Mouse (Mus musculus) midbrain, embryonic 16.5 days (tissue): ENCODE measurements around the gene Efemp2. TPM values are rescaled to one million over a fixed set of nuclear protein-coding genes. Genes with fewer than 3 reads are reported as not detected.
"Not testable (repeated sequence)": the region's sequence is repeated elsewhere in the genome, so short reads cannot be mapped to it uniquely, and the experiment has no call there.

Source experiments
- ATAC-seq: fragments of 200-750 bp; cut with Nextera tagmentation; 2 replicates; pipeline ENCODE4 v1.8.0; 2017; ENCODE audit warnings: moderate TSS enrichment
- H3K27ac ChIP-seq: fragments of 300-500 bp; sonication (generic); 2 replicates; pipeline ENCODE4 v1.5.1; 2014; ENCODE audit warnings: mild to moderate bottlenecking, low read length, mixed read lengths
- H3K27me3 ChIP-seq: fragments of 300-500 bp; sonication (generic); 2 replicates; pipeline ENCODE4 v1.6.1; 2014; ENCODE audit warnings: low read depth, low read length, mixed read lengths; ENCODE audit not compliant: control insufficient read depth, insufficient read depth
- H3K36me3 ChIP-seq: fragments of 300-500 bp; sonication (generic); 2 replicates; pipeline ENCODE4 v1.6.1; 2014; ENCODE audit warnings: mild to moderate bottlenecking, low read length, moderate library complexity, mixed read lengths; ENCODE audit not compliant: control insufficient read depth, insufficient read depth
- H3K4me1 ChIP-seq: fragments of 300-500 bp; sonication (generic); 2 replicates; pipeline ENCODE4 v1.6.1; 2014; ENCODE audit warnings: mild to moderate bottlenecking, low read length, mixed read lengths; ENCODE audit not compliant: control insufficient read depth, insufficient read depth
- H3K4me2 ChIP-seq: fragments of 300-500 bp; sonication (generic); 2 replicates; pipeline ENCODE4 v1.6.1; 2014; ENCODE audit warnings: mild to moderate bottlenecking, low read length, mixed read lengths
- H3K4me3 ChIP-seq: fragments of 300-500 bp; sonication (generic); 2 replicates; pipeline ENCODE4 v1.5.1; 2014; ENCODE audit warnings: low read depth, mild to moderate bottlenecking, low read length, moderate library complexity, mixed read lengths
- H3K9ac ChIP-seq: fragments of 300-500 bp; sonication (generic); 2 replicates; pipeline ENCODE4 v1.6.1; 2014; ENCODE audit warnings: low read depth, low read length, mixed read lengths
- H3K9me3 ChIP-seq: fragments of 300-500 bp; sonication (generic); replicated peaks from 2 replicates; pipeline ENCODE4 v1.6.1; 2014; ENCODE audit warnings: mild to moderate bottlenecking, low read length, mixed read lengths; ENCODE audit not compliant: control insufficient read depth, poor library complexity, severe bottlenecking
- WGBS: fragments of 180-500 bp; shearing (Covaris S2); extraction: QIAGEN DNeasy Blood & Tissue Kit; methylation state at CpG from one replicate; pipeline ENCODE4 v1.1.7; 2014; 5-methylcytosine and 5-hydroxymethylcytosine counted together
- polyA plus RNA-seq: library from polyadenylated mRNA; unstranded; fragments of >200 nt; fragmentation: Nextera tagmentation; extraction: Ambion mirVana; gene quantifications from 2 replicates; pipeline ENCODE4 v1.2.1, GENCODE M21; 2015

The Efemp2 gene
- polyA plus RNA-seq, 1 experiment from 2014 or later: 34.1 TPM

GRCm38 (mm10) chr19:5489721-5490120 lies 16.0 kb downstream of the Efemp2 start:
- ATAC-seq, H3K9ac ChIP-seq, H3K27me3 ChIP-seq, H3K9me3 ChIP-seq: not testable (repeated sequence)
- WGBS: 53% methylated on average over 10 of the region's 10 CpGs
- peaks cover 13% of the 10 kb centered on the region for H3K36me3 ChIP-seq
- peak overlapping the region; percentile 99 for H3K27ac ChIP-seq
- peak overlapping the region; percentile 94 for H3K4me3 ChIP-seq
- H3K4me2 ChIP-seq: peak overlapping the region; percentile 36
- H3K4me1 ChIP-seq: peaks cover 38% of the 10 kb centered on the region

GRCm38 (mm10) chr19:5490313-5490897 lies 16.7 kb downstream of the Efemp2 start, which contains the start of gene Cfl1:
Cfl1 (plus strand) TSS chr19:5490455.
- H3K4me3 ChIP-seq: peak within 1 kb of the TSS; percentile 94
- H3K4me2 ChIP-seq: peak within 1 kb of the TSS; percentile 84
- peaks cover 17% of the 10 kb centered on the region for H3K36me3 ChIP-seq
- no peaks in the 10 kb centered on the region for H3K27me3 ChIP-seq
- H3K27ac ChIP-seq: peak within 1 kb of the TSS; percentile 99
- peaks cover 38% of the 10 kb centered on the region for H3K4me1 ChIP-seq
- peak within 1 kb of the TSS; percentile 88 for H3K9ac ChIP-seq
- no peaks in the 10 kb centered on the region for H3K9me3 ChIP-seq
- ATAC-seq: peak; percentile 66
- WGBS: 1% methylated on average over 60 of the region's 62 CpGs

- H3K27me3 ChIP-seq: no peaks in the 10 kb centered on the region
- peaks cover 38% of the 10 kb centered on the region for H3K4me1 ChIP-seq
- peak overlapping the region; percentile 99 for H3K27ac ChIP-seq
- peaks cover 24% of the 10 kb centered on the region for H3K36me3 ChIP-seq
- ATAC-seq: peak; percentile 30
- H3K9ac ChIP-seq: peak overlapping the region; percentile 88
- peak overlapping the region; percentile 62 for H3K4me2 ChIP-seq
- H3K4me3 ChIP-seq: peak overlapping the region; percentile 94
- no peaks in the 10 kb centered on the region for H3K9me3 ChIP-seq
- WGBS: under 1% methylated on average over 57 of the region's 59 CpGs
Observed at GRCm38 (mm10) chr19:5490898-5491708, 17.3 kb downstream of the Efemp2 start.

GRCm38 (mm10) chr19:5492641-5493040 lies 18.9 kb downstream of the Efemp2 start:
- WGBS: 89% methylated on average over 4 of the region's 4 CpGs
- Histone ChIP-seq H3K4me1 (peaks cover 25% of the 10 kb centered on the region), H3K9ac (no peak overlapping the region), H3K27ac (no peak overlapping the region), H3K9me3 (no peaks in the 10 kb centered on the region), H3K4me2 (no peak overlapping the region), H3K4me3 (no peak overlapping the region), H3K36me3 (peaks cover 36% of the 10 kb centered on the region), H3K27me3 (no peaks in the 10 kb centered on the region)
- ATAC-seq: no peak

GRCm38 (mm10) chr19:5493301-5493721 lies 19.6 kb downstream of the Efemp2 start:
- H3K9me3 ChIP-seq, H3K4me3 ChIP-seq, H3K27ac ChIP-seq, ATAC-seq, H3K27me3 ChIP-seq, H3K4me2 ChIP-seq, H3K9ac ChIP-seq: not testable (repeated sequence)
- Histone ChIP-seq H3K4me1 (peaks cover 25% of the 10 kb centered on the region), H3K36me3 (peaks cover 38% of the 10 kb centered on the region)
- 63% methylated on average over 9 of the region's 9 CpGs for WGBS

GRCm38 (mm10) chr19:5494314-5494713 lies 20.6 kb downstream of the Efemp2 start:
- H3K4me2 ChIP-seq: no peak overlapping the region
- H3K9ac ChIP-seq: no peak overlapping the region
- H3K27ac ChIP-seq: no peak overlapping the region
- no peak overlapping the region for H3K4me3 ChIP-seq
- peaks cover 20% of the 10 kb centered on the region for H3K4me1 ChIP-seq
- no peaks in the 10 kb centered on the region for H3K9me3 ChIP-seq
- 89% methylated on average over 3 of the region's 3 CpGs for WGBS
- H3K36me3 ChIP-seq: peaks cover 38% of the 10 kb centered on the region
- no peaks in the 10 kb centered on the region for H3K27me3 ChIP-seq
- no peak for ATAC-seq

GRCm38 (mm10) chr19:5495353-5496051 lies 21.7 kb downstream of the Efemp2 start:
- no peak for ATAC-seq
- Histone ChIP-seq H3K27me3 (no peaks in the 10 kb centered on the region), H3K27ac (no peak overlapping the region), H3K4me3 (no peak overlapping the region; the same call in 1 of the 2 replicates), H3K9ac (no peak overlapping the region), H3K9me3 (no peaks in the 10 kb centered on the region), H3K4me1 (peaks cover 16% of the 10 kb centered on the region), H3K36me3 (peaks cover 38% of the 10 kb centered on the region), H3K4me2 (no peak overlapping the region)
- 87% methylated on average over 12 of the region's 12 CpGs for WGBS

- H3K9me3 ChIP-seq: no peaks in the 10 kb centered on the region
- H3K4me2 ChIP-seq: no peak overlapping the region
- ATAC-seq: no peak
- H3K36me3 ChIP-seq: peaks cover 38% of the 10 kb centered on the region
- no peaks in the 10 kb centered on the region for H3K27me3 ChIP-seq
- no peak overlapping the region for H3K9ac ChIP-seq
- H3K27ac ChIP-seq: no peak overlapping the region
- WGBS: 90% methylated on average over 16 of the region's 16 CpGs
- peaks cover 16% of the 10 kb centered on the region for H3K4me1 ChIP-seq
- H3K4me3 ChIP-seq: no peak overlapping the region; the same call in 1 of the 2 replicates
Observed at GRCm38 (mm10) chr19:5496052-5496370, 22.3 kb downstream of the Efemp2 start.
